Mouse (Mus musculus) erythroid progenitor cell, adult 5-6 weeks (primary cell): Measurements from ENCODE around the gene Gpr65. TPM values are rescaled to one million over a fixed set of nuclear protein-coding genes. Genes with fewer than 3 reads are reported as not detected.
A peak's percentile ranks its signal among the peaks of the same experiment; 100 is the strongest.
"Not testable (repeated sequence)": the region's sequence is repeated elsewhere in the genome, so short reads cannot be mapped to it uniquely, and the experiment has no call there.

Experiments used
- ATAC-seq: replicated peaks from 2 replicates; pipeline ENCODE4 v1.8.0; 2016; ENCODE audit warnings: moderate number of reproducible peaks, mild to moderate bottlenecking, moderate TSS enrichment, inconsistent platforms; ENCODE audit not compliant: poor library complexity, low FRiP score, severe bottlenecking
- total RNA-seq, 2 experiments: library from RNA; stranded (forward) in 1 of 2; stranded (reverse) in 1 of 2; fragments of 150-400 nt in 1 of 2; fragments of 186-747, 209-891 nt in 1 of 2; gene quantifications; 2 replicates each; pipeline versions ENCODE4 v1.2.3 to v1.2.4; 2015 to 2017; ENCODE audit warnings: low replicate concordance in 2 of 2

The Gpr65 gene
- 10.5 and 24.3 TPM in 2 replicates for total RNA-seq (2015; ENCODE audit: low replicate concordance)
- total RNA-seq (2017; ENCODE audit: low replicate concordance): 3.5 and 11.3 TPM in 2 replicates

GRCm38 (mm10) chr12:98268441-98269369, at the start of gene Gpr65:
Gene Gpr65 (plus strand): TSS chr12:98268635.
- ATAC-seq: no peak

DNA sequence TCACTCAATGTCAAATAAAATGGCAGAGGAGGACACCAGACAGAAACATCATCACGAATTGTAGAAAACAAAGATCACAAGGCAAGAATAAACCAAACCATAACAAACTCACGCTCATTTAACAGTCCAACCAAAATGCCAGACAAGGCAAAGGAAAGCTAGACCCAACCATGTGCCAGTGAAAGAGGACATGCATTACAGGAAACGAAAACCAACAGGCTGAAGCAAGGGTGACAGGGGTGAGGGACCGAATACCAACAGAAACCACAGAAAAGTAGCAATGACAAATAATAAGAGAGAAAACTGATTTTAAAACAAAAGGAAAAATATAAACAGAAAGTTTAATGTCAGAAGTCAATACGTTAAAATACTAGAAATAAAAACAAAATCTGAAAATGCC, 45.1 kb upstream of the Gpr65 start:
- ATAC-seq: no peak

- ATAC-seq: no peak
Measured at GRCm38 (mm10) chr12:98227037-98227436, 41.4 kb upstream of the Gpr65 start.

GRCm38 (mm10) chr12:98238478-98238877, 30.0 kb upstream of the Gpr65 start:
- not testable (repeated sequence) for ATAC-seq

GRCm38 (mm10) chr12:98244161-98244560, 24.3 kb upstream of the Gpr65 start:
- no peak for ATAC-seq

- ATAC-seq: no peak
Measured at GRCm38 (mm10) chr12:98244865-98245264, 23.6 kb upstream of the Gpr65 start.

DNA sequence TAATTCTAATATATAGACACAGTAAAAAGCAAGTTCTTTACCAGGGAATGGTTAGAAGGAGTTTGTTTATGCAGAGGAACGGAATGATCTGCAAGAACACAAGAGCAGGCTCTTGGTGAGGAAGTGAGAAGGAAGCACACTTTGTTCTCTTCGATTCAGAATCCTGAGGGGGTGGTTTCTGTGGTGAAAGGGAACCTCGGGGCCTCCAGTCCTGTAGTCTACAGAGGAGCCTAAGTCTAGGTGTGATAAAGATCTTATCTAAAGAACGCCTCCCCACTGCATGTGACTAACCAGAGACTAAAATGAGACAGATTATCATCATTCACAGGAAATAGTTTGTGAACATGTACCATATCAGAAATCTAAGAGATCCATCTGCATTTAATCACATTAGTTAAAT, 21.6 kb upstream of the Gpr65 start:
- ATAC-seq: no peak

- ATAC-seq: no peak
Measured at GRCm38 (mm10) chr12:98249671-98250070, 18.8 kb upstream of the Gpr65 start.

- ATAC-seq: no peak
Measured at GRCm38 (mm10) chr12:98250327-98250726, 18.1 kb upstream of the Gpr65 start.

GRCm38 (mm10) chr12:98252417-98252816, 16.0 kb upstream of the Gpr65 start:
- no peak for ATAC-seq

DNA sequence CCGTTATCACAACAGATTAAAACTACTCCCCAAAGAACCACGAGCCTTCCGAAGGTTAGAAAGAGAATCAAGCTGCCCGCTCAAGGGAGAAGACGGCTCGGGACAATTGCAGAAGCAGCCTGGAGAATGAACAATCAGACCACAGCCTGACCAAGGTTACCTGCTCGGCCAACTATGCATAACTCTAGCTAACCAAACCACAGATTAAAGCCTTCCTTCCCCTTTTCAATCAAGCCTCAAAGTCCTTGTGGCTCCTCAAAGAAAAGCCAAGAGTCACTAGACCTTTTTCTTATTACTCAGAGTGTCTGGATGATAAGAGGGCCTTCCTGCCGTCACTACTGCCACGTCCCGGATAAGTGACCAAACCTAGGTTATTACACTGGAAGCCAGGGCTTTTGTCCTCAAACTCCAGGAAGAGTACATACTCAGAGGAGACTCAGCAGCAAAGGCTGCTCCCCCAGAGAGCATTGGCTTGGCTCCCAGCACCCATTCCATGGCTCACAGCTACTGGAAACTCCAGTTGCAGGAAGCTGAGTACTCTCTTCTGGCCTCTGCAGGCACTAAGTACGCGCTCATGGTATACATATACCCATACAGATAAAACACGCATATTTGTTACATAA, 13.0 kb upstream of the Gpr65 start:
- no peak for ATAC-seq

DNA sequence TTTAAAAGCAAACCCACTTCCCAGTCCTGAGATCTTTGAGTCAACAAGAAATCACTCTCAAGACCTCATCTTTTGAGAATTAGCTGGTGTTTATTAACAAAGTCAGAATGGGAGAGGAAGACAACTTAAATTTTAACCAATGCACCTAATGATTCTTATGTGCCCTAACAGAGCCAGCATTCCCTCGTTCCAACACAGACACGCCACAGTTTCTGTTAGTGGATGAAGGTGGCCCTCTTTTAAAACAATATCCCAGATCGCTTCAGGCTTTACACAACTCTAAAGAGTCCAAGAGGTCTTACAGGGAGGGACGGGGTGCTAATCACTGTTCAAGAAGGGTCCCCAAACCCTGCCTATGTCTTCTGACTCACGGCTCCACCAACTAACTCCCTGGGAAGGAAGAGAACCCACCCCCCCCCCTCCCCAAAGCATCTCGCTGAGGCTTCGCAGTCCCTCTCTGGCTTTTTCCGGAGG, 10.0 kb upstream of the Gpr65 start:
- no peak for ATAC-seq

GRCm38 (mm10) chr12:98258845-98259517, 9.5 kb upstream of the Gpr65 start, which contains the start of gene Galc:
Gene Galc (minus strand): TSS chr12:98259459.
- ATAC-seq: peak; percentile 72

DNA sequence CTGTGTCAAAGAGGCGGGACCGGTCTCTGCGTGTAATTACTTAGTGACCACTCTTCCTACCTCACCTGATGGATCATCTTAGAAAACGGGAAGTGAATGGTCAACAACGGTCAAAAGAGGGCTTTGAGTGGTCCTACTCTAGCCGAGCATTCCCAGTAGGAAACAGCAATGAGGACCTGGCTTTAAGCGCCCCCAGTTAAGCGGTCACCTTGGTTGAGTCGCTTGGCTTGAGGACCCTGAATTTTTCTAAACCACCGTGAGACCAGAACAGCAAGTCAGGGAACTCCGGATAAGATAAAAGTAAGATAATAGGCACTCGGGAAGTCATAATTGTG, 8.9 kb upstream of the Gpr65 start:
- ATAC-seq: no peak

DNA sequence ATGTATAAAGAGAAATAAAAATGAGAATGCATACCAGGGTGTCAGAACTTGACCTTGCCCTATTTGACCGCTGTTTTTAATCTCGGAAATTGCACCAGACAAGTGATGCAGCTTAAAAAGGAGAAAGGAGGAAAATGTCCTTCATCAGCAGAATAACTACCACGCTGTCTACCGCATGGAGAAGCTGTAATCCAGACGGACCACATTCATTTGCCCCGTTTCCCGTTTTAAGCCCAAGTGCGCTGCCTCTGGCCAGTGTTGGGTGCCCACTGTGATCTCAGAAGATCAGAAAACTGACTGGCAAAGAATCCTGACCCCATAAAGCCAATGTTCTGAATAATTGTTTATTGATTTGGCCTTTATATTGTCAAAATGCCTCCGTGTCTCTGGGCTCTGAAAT, 2.7 kb upstream of the Gpr65 start:
- ATAC-seq: no peak

GRCm38 (mm10) chr12:98269791-98270745, 1.6 kb downstream of the Gpr65 start:
- ATAC-seq: no peak

DNA sequence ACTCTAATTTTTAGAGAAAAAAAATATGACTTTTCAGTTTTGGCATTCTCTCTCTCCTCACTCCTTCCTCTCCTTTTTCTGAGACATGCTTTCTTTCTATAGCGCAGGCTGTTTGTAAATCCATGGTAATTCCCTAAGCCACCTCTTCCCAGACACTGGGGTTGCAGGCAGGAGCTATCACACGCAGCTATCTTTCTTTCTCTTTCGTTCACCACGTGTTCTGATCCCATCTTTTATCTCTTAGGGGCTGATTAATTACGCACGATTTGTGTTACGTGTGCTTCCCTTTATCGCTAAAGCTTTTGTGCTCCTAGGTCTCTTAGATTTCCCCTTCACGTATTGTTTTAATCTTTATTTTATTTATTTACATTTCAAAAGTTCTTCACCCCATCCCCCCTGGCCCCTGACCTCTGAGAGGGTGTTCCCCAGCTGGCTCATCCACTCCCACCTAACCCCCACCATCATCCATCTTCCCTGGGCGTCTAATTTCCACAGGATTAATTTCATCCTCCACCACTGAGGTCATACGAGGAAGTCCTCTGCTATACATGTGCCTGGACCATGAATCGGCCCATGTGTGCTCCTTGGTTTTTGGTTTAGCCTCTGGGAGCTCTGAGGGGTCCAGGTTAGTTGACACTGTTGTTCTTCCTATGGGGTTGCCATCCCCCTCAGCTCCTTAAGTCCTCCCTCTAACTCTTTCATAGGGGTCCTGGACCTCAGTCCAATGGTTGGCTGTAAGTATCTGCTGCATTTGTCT, 2.6 kb downstream of the Gpr65 start:
- no peak for ATAC-seq

DNA sequence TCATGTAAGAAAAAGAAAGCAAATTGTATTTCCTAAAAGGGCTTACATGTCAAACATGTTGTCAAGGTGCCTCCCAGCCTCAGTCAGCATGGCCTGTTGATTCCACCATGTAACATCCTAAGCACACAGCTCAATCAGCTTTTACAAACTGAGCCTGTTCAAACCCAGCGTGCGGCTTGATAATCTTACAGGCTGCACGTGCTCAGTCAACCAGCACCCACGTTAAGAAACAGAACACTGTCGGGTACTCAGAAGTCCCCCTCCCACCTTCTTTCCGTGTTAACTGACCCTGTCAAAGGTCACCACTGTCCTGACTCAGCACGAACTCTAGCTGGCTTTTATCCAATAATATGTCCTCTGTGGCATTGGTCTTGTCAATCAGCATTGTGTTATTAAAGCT, 4.0 kb downstream of the Gpr65 start:
- no peak for ATAC-seq

DNA sequence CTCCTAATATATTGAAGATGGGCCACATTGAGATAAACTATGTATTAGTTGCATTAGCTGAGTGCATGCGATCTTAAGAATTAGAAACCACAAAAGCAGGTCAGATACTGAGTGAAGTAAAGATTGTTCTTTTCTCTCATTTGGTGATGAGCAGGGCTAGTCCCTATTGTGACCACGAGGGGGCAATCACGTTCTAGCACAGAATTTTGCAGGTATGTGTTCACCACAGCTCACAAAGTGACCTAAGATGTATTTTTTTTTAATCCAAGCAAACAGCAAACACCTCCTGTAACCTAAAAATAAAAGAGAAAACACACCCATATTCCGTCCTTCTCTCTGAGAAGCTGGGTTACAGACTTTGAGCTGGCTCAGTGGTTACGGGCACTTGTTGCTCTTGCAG, 12.1 kb downstream of the Gpr65 start:
- ATAC-seq: no peak
